Mouse (Mus musculus): ENCODE data around the gene Zfp398. TPM values are rescaled to one million over a fixed set of nuclear protein-coding genes. Genes with fewer than 3 reads are reported as not detected.

The Zfp398 gene
- total RNA-seq, 2 experiments from 2014 or later, result 4.3 to 8.5 TPM

Other genes starting within 250 kb of the Zfp398 start
- 107 and 136 TPM in 2 replicates for gene Ezh2, start 240.3 kb upstream of the Zfp398 start, total RNA-seq (2015; ENCODE audit: low replicate concordance)
- gene Ezh2, start 240.3 kb upstream of the Zfp398 start, total RNA-seq (2017; ENCODE audit: low replicate concordance), result 119 and 162 TPM in 2 replicates
- 18.4 and 22.8 TPM in 2 replicates for gene Pdia4, start 22.2 kb upstream of the Zfp398 start, total RNA-seq (2015; ENCODE audit: low replicate concordance)
- gene Pdia4, start 22.2 kb upstream of the Zfp398 start, total RNA-seq (2017; ENCODE audit: low replicate concordance), result 33.5 and 45.1 TPM in 2 replicates
- not detected in 2 replicates for gene Zfp786, start 4.8 kb upstream of the Zfp398 start, total RNA-seq (2015; ENCODE audit: low replicate concordance)
- gene Zfp786, start 4.8 kb upstream of the Zfp398 start, total RNA-seq (2017; ENCODE audit: low replicate concordance), result 0.28 TPM in 1 of 2 replicates, not detected in the other
- gene Zfp282, start 41.5 kb downstream of the Zfp398 start, total RNA-seq (2015; ENCODE audit: low replicate concordance), result 0.38 and 0.63 TPM in 2 replicates
- 1.2 and 1.3 TPM in 2 replicates for gene Zfp282, start 41.5 kb downstream of the Zfp398 start, total RNA-seq (2017; ENCODE audit: low replicate concordance)
- gene Zfp212, start 84.8 kb downstream of the Zfp398 start, total RNA-seq (2015; ENCODE audit: low replicate concordance), result 2.3 and 5.2 TPM in 2 replicates
- gene Zfp212, start 84.8 kb downstream of the Zfp398 start, total RNA-seq (2017; ENCODE audit: low replicate concordance), result 3.4 and 3.6 TPM in 2 replicates
- 0.19 and 1.0 TPM in 2 replicates for gene Zfp956, start 117.7 kb downstream of the Zfp398 start, total RNA-seq (2015; ENCODE audit: low replicate concordance)
- 0.98 and 1.8 TPM in 2 replicates for gene Zfp956, start 117.7 kb downstream of the Zfp398 start, total RNA-seq (2017; ENCODE audit: low replicate concordance)
- 1.5 and 1.7 TPM in 2 replicates for gene Zfp777, start 213.2 kb downstream of the Zfp398 start, total RNA-seq (2015; ENCODE audit: low replicate concordance)
- gene Zfp777, start 213.2 kb downstream of the Zfp398 start, total RNA-seq (2017; ENCODE audit: low replicate concordance), result 1.5 and 5.0 TPM in 2 replicates